Mouse (Mus musculus) layer of hippocampus, postnatal 14 days (tissue): ENCODE results near the gene Lamc3. TPM values are rescaled to one million over a fixed set of nuclear protein-coding genes. Genes with fewer than 3 reads are reported as not detected.
"Not testable (repeated sequence)": the region's sequence is repeated elsewhere in the genome, so short reads cannot be mapped to it uniquely, and the experiment has no call there.

Experiments used
- DNase-seq, 2 experiments: peaks; one replicate each; pipeline ENCODE4 v3.0.0; 2021 to 2022; ENCODE audit warnings: low spot score in 2 of 2, mixed read lengths in 1 of 2
- total RNA-seq, 2 experiments: library from RNA; stranded (reverse); gene quantifications; 2 replicates each; pipeline ENCODE4 v1.2.3; 2021

Lamc3 gene
- total RNA-seq, 2 experiments from 2014 or later, result 10.9 to 11.9 TPM

GRCm38 (mm10) chr2:31874290-31874855 lies 12.7 kb upstream of the Lamc3 start:
- no peak for DNase-seq

GRCm38 (mm10) chr2:31876446-31876845 lies 10.6 kb upstream of the Lamc3 start:
- DNase-seq, result peak in 1 of 2 experiments; percentile 36

GRCm38 (mm10) chr2:31878610-31879009 lies 8.5 kb upstream of the Lamc3 start:
- no peak for DNase-seq

GRCm38 (mm10) chr2:31880868-31881267 lies 6.2 kb upstream of the Lamc3 start:
- DNase-seq, result no peak

- no peak for DNase-seq
Observed at GRCm38 (mm10) chr2:31883061-31883460, 4.0 kb upstream of the Lamc3 start.

- DNase-seq, result peak; percentile 50 to 58
Observed at GRCm38 (mm10) chr2:31884806-31885205, 2.3 kb upstream of the Lamc3 start.

GRCm38 (mm10) chr2:31888871-31889270 lies 1.8 kb downstream of the Lamc3 start:
- DNase-seq, result no peak

GRCm38 (mm10) chr2:31891219-31891618 lies 4.1 kb downstream of the Lamc3 start:
- DNase-seq, result no peak

- no peak for DNase-seq
Observed at GRCm38 (mm10) chr2:31893110-31893669, 6.1 kb downstream of the Lamc3 start.

- DNase-seq, result no peak
Observed at GRCm38 (mm10) chr2:31894221-31894870, 7.3 kb downstream of the Lamc3 start.

- no peak for DNase-seq
Observed at GRCm38 (mm10) chr2:31900932-31901331, 13.8 kb downstream of the Lamc3 start.

GRCm38 (mm10) chr2:31901659-31902362 lies 14.7 kb downstream of the Lamc3 start:
- DNase-seq, result no peak

GRCm38 (mm10) chr2:31904089-31904488 lies 17.0 kb downstream of the Lamc3 start:
- no peak for DNase-seq

- DNase-seq, result no peak
Observed at GRCm38 (mm10) chr2:31904622-31905021, 17.5 kb downstream of the Lamc3 start.

- no peak for DNase-seq
Observed at GRCm38 (mm10) chr2:31905682-31906081, 18.6 kb downstream of the Lamc3 start.

- no peak for DNase-seq
Observed at GRCm38 (mm10) chr2:31906407-31906806, 19.3 kb downstream of the Lamc3 start.

GRCm38 (mm10) chr2:31912575-31912974 lies 25.5 kb downstream of the Lamc3 start:
- no peak for DNase-seq

- DNase-seq, result not testable (repeated sequence)
Observed at GRCm38 (mm10) chr2:31914213-31914612, 27.1 kb downstream of the Lamc3 start.

GRCm38 (mm10) chr2:31915112-31915511 lies 28.0 kb downstream of the Lamc3 start:
- DNase-seq, result peak; percentile 76 to 85

- DNase-seq, result peak in 1 of 2 experiments; percentile 40
Observed at GRCm38 (mm10) chr2:31917636-31918035, 30.5 kb downstream of the Lamc3 start.

- no peak for DNase-seq
Observed at GRCm38 (mm10) chr2:31923645-31924044, 36.6 kb downstream of the Lamc3 start.

GRCm38 (mm10) chr2:31924811-31925210 lies 37.7 kb downstream of the Lamc3 start:
- no peak for DNase-seq
